Mouse (Mus musculus) heart, postnatal 14 days (tissue): ENCODE measurements around the gene Khdc4. TPM values are rescaled to one million over a fixed set of nuclear protein-coding genes. Genes with fewer than 3 reads are reported as not detected.

Experiments used
- DNase-seq, 2 experiments: peaks; one replicate each; pipeline ENCODE4 v3.0.0; 2021 to 2022
- intact Hi-C: fragments of 180-260 bp; cut with DNase I; formaldehyde crosslinking; loops from one replicate; pipeline ENCODE4 v1.15.1; 2025
- long read RNA-seq, 2 experiments: library from polyadenylated mRNA; stranded (forward); transcript quantifications; one replicate each; pipeline ENCODE4 v2.0.0; 2021
- total RNA-seq, 2 experiments: library from RNA; stranded (reverse); gene quantifications; 2 replicates each; pipeline ENCODE4 v1.2.3; 2021

Khdc4 gene
- total RNA-seq = 10 to 100 TPM; 36.9 to 40.5 TPM
- long read RNA-seq, experiment 1, transcript Khdc4-203 (14 exons, 2,567 nt) = minor isoform, 5 of 40 reads
- long read RNA-seq, experiment 1, transcript Khdc4-201 (14 exons, 2,981 nt) = major isoform, 22 of 40 reads
- long read RNA-seq, experiment 1, partial matches to known transcripts = 7 of 40 reads
- long read RNA-seq, experiment 1, other reads (novel, unspliced or antisense) = 5 of 40 reads
- long read RNA-seq, experiment 2, transcript Khdc4-201 (14 exons, 2,981 nt) = major isoform, 18 of 34 reads
- long read RNA-seq, experiment 2, partial matches to known transcripts = 5 of 34 reads
- long read RNA-seq, experiment 2, other reads (novel, unspliced or antisense) = 5 of 34 reads

- peak; percentile 96 for DNase-seq
- intact Hi-C loops = no loop called here
Measured at GRCm38 (mm10) chr3:88684980-88685941, at the start of gene Khdc4. Gene Khdc4 (plus strand): TSS chr3:88685803.

GRCm38 (mm10) chr3:88636555-88636986 lies 49.0 kb upstream of the Khdc4 start:
- peak in 1 of 2 experiments; percentile 4 for DNase-seq
- intact Hi-C loops = loop anchor here (2.0 kb wide), 1 partner anchor 18 kb away; no protein-coding TSS in a partner anchor

- peak in 1 of 2 experiments; percentile 5 for DNase-seq
- intact Hi-C loops = loop anchor here (2.0 kb wide), 1 partner anchor 18 kb away; no protein-coding TSS in a partner anchor
Measured at GRCm38 (mm10) chr3:88637134-88637533, 48.5 kb upstream of the Khdc4 start.

- intact Hi-C loops = no loop called here
- DNase-seq = no peak
Measured at GRCm38 (mm10) chr3:88639239-88639638, 46.4 kb upstream of the Khdc4 start.

- peak; percentile 58 to 72 for DNase-seq
- intact Hi-C loops = no loop called here
Measured at GRCm38 (mm10) chr3:88640676-88641075, 44.9 kb upstream of the Khdc4 start.

DNA sequence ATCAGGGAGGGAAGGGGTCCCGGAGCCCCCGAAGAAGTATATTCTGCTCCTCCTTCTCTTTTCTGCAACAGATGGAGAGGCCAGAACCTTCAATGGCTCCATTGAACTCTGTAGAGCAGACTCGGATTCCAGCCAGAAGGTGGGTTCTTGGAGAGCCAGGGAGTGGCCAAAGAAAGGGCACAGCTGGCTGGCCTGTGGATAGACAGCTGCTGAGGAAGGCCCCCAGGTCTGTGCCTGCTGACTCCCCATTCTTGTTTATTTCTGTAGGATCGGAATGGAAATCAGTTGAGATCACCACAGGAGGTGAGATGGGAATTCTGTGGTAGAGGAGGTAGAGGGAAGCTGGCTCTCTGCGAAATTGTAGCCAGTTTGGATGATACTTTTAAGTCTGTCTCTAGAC lies 42.5 kb upstream of the Khdc4 start:
- no peak for DNase-seq
- intact Hi-C loops = no loop called here

DNA sequence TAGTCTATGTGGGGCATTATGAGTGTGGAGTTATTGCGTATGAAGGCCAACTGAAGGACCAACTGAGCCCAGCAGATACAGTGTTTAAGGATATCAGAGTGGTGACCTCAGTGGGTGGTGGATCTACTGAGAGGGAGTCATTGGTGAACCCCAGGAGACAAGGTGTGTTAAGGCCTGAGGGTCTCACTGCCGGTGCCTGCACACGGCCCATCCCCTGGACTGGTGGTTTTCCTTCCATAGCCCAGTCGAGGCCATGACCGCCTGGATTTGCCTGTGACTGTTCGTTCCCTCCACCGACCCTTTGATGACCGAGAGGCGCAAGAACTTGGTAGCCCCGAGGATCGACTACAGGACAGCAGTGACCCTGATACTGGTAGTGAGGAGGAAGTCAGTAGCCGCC lies 39.7 kb upstream of the Khdc4 start:
- intact Hi-C loops = no loop called here
- no peak for DNase-seq

DNA sequence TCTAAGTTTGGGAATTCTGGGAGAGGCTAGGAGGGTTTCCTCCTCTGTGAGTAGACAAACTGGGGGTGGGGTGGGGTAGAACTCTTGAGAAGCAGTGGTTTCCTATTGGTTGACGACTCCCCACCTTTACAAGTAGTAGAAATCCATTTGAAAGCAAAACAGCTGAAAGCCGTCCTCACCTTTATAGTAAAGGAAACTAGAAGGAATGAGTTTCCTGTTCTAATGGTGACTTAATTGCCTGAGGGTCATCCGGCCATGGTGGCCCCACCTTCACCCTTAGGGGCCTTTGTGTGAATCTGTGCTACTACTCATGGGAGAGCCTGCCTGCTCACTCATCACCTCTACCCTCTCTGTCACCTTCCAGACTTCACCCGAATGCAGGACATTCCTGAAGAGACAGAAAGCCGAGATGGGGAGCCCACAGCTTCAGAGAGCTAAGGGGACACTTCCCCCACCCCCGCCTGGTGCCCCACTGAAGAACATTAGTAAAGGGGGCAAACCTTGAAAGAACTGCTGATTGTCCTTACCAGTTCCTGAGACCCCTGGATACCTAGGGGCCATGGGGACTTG lies 39.1 kb upstream of the Khdc4 start:
- DNase-seq = no peak
- intact Hi-C loops = no loop called here

- intact Hi-C loops = no loop called here
Measured at GRCm38 (mm10) chr3:88647076-88647475, 38.5 kb upstream of the Khdc4 start.

DNA sequence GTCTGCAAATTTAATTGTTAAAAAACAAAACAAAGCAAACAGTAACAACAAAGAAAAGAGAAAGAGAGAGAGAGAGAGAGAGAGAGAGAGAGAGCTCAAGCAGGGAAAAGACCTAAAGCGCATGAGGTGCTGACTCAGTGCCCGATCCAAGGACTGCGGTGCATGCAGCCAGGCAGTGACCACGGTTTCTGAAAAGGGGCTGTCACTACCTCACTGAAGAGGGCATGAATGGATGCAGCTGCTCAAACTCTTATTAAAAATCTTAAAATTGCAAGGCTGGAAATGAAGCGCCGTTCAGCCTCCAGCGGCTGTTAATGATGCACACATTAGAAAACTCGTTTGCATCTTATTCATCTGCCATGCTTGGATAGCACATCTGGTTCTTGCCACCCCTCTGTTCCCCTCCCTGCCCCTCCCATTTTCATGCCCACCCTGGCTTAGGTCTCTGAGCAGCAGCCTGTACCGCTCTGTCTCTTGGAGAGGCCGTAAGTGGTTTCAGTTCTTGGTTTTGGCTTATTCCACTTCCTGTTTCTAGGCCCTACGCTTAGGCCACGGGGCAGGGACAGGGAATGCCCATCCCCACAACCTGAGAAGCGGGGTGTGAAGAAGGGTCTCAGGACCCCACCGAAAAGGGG lies 37.7 kb upstream of the Khdc4 start:
- intact Hi-C loops = no loop called here
- DNase-seq = no peak

More at GRCm38 (mm10) chr3:88647076-88647475, 38.5 kb upstream of the Khdc4 start:
- no peak for DNase-seq

DNA sequence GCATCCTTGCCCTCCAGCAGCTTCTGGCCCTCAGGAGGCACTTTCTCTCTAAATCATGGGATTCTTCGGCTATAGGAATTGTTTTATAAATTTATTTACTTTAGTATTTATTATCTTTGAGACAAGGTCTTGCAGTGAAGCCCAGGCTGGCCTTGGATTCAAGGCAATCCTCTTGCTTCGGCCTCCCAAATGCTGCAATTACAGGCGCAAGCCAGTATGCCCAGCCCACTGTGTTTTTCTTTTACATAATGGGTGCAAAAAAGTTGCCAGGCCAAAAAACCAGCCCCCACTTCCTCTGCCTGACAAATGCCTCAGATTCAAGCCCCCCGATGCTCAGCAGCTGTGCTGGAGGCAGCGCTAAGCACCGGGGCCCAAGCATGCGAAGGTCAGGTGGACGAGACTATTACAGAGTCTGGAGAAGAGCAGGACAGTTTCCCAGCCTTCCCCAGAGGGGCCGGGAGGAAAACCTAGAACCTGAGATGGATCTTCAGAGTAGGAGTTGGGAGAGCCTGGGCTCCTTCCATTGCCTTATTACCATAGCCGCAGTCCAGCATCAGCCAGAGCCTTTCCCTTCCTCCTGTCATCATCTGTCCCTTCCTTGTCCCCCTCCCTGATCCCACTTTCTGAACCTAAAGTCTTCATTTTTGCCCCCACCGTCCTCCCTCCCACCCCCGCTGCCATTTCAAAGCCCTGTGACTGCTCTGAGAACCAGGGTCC lies 37.0 kb upstream of the Khdc4 start:
- DNase-seq = peak in 1 of 2 experiments; percentile 3
- intact Hi-C loops = no loop called here

DNA sequence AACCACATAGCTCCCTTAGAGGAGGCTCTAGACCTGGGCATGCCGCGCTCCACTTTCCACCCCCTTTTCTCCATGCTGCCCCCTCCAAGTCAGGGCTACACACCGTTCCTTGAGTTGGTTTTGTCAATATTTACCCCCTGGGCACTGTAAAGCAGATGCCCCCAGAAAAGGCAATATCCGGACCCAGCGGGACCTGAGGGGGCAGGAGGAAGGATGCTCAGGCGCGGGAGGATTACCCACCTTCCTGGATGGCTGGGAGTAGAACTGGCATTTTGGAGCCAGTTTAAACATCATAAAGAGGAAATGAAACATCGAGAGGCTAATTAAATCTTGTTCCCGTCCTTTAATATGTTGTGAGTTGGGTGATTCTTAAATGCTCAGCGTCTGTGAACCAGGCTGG lies 36.4 kb upstream of the Khdc4 start:
- intact Hi-C loops = no loop called here
- no peak for DNase-seq

DNA sequence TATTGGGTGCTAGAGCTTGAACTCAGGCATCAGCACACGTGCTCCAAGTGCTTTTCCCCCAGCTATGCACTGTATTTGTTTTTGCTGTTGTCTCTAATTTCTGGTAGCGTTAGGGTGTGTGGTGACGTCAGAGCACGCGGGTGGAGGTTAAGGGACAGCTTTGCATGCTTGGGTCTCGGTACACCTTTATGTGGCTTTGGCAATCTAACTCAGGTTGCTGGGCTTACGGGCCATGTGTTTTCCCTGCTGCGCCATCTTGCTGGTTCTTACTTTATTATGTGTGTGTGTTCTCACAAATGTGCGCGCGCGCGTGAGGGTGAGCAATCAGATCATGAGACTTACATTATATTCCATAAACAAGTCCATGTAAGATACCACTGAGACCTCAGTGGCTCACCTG lies 35.6 kb upstream of the Khdc4 start:
- intact Hi-C loops = no loop called here
- no peak for DNase-seq

DNA sequence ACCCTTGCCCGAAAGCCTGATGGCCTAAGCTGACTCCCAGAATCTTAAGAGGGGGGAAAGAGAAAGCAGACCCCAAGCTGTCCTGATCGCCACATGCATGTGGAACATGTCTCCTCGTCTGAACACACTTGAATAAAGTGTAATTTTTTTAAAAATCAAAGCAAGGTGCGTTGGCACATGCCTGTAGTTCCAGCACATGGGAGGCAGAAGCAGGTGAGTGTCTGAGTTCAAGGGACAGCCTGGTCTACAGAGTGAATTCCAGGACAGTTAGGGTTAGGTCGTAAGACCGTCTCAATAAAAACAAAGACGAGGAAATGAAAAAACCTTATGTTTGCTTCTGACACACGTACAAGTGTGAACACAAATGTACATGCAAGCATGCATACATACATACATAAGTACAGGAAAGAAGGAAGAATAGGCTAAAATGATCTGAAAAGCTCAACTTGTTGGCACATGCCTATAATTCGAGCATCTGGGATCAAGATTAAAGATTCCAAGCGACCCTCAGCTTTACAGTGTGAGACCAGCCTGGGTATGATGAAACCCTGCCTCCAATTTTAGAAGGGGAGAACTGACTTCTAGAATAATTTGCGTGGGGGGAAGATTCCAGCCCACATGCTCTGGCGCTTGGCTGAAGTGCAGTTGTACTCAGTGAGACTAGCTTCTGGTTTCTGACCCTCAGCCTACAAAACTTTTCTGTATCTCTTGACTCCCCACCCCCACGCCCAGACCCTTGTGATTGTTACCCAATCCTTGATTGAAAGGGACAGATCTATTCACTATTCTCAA lies 34.7 kb upstream of the Khdc4 start:
- DNase-seq = peak; percentile 4 to 6
- intact Hi-C loops = no loop called here

- peak in 1 of 2 experiments; percentile 5 for DNase-seq
- intact Hi-C loops = no loop called here
Measured at GRCm38 (mm10) chr3:88651669-88652618, 33.7 kb upstream of the Khdc4 start.

GRCm38 (mm10) chr3:88652846-88653515 lies 32.6 kb upstream of the Khdc4 start, which contains the start of gene Rxfp4:
Gene Rxfp4 (minus strand): TSS chr3:88653142.
- DNase-seq = peak in 1 of 2 experiments; percentile 4
- intact Hi-C loops = no loop called here
